Mouse (Mus musculus) brain, embryonic 14.5 days (tissue): ENCODE data around the gene Tead1. TPM values are rescaled to one million over a fixed set of nuclear protein-coding genes. Genes with fewer than 3 reads are reported as not detected.
A peak's percentile ranks its signal among the peaks of the same experiment; 100 is the strongest.

Experiments
- DNase-seq: peaks from one replicate; pipeline ENCODE4 v3.0.0-alpha.2; 2011; ENCODE audit warnings: low read depth
- CTCF ChIP-seq: fragments of 200-500 bp; IDR thresholded peaks from 2 replicates; pipeline ENCODE4 v1.5.1; 2012; ENCODE audit warnings: inconsistent platforms, mild to moderate bottlenecking, moderate library complexity, borderline replicate concordance; ENCODE audit not compliant: insufficient read depth, insufficient read length; ENCODE audit errors: extremely low read depth
- POLR2A ChIP-seq: fragments of 200-500 bp; IDR thresholded peaks from 2 replicates; pipeline ENCODE4 v1.6.1; 2012; ENCODE audit warnings: mild to moderate bottlenecking, inconsistent platforms, borderline replicate concordance; ENCODE audit not compliant: poor library complexity, insufficient read depth, insufficient read length, severe bottlenecking; ENCODE audit errors: extremely low read depth
- polyA plus RNA-seq: library from polyadenylated mRNA; depleted of rRNA; stranded (reverse); fragments of >200 nt; gene quantifications from 2 replicates; pipeline ENCODE4 v1.2.3, GENCODE M21; 2012; rRNA removed

Gene Tead1
- polyA plus RNA-seq = 21.2 and 27.2 TPM in 2 replicates

DNA sequence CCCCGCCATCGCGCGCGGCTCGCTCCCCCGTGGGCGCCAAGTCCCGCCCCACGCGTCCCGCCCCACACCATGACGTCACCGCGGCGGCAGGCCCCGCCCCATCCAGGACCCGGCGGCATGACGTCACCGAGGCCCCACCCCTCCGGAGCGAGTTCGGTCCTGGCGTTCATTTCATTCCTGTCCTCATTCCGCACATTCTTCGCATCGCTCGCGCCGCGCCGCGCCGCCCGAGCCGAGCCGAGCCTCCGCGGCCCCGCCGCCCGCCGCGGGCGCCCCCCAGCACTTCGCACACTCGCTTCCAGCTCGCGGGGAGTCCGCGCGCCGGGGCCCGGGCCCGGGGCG is at the start of gene Tead1:
Gene Tead1, plus strand, starts transcription at position 148 of the 342 bp plus-strand sequence.
- peak; percentile 64; the same call in 1 of the 2 replicates for TF ChIP-seq POLR2A
- no peak for TF ChIP-seq CTCF
- peak; percentile 94 for DNase-seq

DNA sequence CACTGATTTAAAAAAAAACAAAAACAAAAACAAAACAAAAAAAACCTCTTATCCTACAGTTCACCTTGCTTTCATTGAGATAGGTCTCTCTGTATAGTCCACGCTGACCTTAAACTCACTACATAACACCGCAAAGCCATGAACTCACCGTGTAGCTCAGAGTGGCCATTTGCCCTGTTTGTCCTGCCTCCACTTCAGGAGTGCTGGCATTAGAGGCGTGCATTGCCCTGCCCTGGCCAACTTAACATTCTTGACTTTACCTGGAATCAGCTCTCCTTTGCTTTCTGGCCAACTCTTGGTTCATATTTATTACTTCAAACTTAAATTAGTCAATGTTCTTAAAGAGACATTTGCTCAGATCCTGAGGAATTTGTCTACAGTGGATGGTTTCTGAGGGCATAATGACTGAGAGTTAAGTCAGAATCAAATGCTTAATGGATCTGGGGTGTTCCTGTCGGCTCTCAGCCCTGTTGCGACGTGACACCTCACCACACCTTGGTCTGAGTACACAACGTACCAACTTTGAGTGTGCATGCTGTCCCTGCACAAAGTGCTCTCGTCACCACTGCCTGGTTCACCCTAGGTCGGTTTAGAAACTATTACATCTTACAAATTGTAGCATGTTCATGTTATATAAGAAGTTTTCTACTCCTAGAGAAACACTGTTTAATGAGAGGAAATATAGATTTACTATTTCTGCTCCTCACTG is 44.5 kb upstream of the Tead1 start:
- TF ChIP-seq CTCF (no peak), POLR2A (no peak)
- DNase-seq = no peak

DNA sequence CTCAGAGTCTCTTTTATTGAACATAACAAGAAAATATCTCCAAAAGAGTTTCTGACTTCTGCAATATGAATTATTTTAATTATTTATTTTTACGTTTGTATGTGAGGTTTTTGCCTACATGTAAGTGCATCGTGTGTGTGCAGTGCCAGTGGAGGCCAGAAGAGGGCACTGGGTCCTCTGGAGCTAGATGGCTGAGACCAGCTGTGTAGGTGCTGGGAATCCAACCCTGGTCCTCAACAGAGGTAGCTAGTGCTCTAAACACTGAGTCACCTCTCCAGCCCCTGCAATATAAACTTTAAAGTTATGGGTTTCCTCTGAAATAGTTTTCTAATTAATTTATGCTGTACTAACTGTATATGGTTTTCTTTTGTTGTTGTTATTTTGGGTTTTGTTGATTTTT is 43.2 kb upstream of the Tead1 start:
- DNase-seq = no peak
- TF ChIP-seq CTCF (no peak), POLR2A (no peak)

DNA sequence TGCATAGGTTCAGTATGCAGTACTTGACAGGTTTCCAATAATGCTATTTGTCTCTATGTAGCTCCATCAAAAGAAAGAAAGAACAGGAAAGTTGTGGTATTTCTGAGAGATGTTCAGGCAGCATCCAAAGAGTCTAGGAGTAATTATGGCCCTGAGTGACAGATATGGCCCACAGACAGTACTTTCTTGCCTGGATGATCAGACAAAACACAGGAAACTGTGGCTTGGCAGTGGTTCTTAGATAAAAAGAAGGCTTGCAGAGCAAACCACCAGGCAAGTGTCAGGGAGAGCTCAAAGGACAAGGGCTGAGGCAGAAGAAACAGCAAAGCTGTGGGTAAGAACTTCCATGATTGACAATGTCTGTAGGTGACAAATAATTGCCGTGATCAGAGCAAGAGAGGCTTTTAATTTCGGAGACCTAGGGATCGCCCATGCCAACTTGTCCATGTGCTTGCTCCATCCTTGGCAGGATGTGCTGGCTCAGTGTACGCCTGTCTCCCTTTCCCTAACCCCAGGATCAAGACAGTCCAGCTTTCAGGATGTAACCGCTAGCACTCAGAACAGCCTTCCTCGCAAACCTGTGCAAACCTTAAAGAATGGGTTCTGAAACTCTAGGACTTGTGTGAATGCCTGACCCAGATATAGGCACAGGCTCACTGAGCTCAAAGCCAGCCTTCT is 35.1 kb upstream of the Tead1 start:
- DNase-seq = peak; percentile 29
- TF ChIP-seq POLR2A (no peak), CTCF (no peak)

DNA sequence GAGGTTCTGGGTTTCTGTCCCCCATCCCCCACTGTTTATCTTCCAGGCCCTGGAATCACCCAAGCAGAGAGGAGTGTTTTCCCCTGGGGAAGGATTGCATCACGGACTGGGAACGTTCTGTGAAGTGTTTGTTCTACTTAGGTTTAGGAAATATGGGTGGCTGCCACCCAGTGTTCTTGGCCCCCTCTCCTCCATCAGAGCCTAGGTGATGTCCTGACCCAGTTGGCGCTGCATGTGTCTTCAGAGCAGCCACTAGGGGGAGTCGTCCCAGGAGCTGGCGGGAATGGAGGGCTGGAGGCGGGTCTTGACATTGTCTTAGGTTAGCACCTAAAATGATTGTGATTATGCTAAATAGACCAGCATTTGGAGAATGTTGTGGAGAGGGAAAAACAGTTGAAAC is 34.4 kb upstream of the Tead1 start:
- DNase-seq = no peak
- TF ChIP-seq POLR2A (no peak), CTCF (no peak)

DNA sequence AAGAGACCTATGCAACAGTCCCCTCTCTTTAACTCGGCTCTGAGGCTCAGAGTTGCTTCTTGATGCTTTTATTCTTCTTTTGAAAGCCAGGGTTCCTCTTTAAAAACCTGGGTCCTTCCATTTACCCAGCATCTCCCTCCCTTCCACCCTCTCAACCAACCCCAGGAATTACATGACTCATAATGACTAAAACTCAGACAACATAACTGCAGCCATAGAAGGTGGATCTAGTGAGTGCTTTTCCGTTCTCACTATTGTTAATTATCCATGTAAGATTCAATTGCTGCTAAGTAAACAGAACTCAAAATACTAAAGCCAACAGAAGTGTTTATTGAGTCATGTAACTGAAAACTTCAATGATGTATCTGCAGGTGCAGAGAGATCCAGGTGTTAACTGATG is 33.4 kb upstream of the Tead1 start:
- TF ChIP-seq POLR2A (no peak), CTCF (no peak)

DNA sequence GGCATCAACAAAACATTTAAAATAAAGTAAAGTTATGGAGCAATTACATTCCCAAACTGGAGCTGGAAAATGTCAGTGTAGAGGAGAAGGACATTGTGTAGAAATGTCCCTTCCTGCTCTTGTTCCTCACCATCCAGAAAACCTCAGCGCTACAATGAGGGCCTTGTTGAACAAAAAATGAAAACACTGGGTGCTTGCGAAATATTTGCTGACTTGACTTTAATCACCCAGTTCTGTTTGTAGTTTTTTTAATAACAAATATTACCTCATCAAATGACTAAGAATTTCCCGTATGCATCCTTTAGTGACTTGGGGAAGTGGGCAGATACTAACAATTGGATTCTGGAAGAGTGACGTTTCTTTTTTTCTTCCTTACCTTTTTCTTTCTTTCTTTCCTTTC is 31.7 kb upstream of the Tead1 start:
- no peak for TF ChIP-seq POLR2A
- TF ChIP-seq CTCF = no peak
- no peak for DNase-seq

More for the DNA sequence above, 33.4 kb upstream of the Tead1 start:
- DNase-seq = no peak

DNA sequence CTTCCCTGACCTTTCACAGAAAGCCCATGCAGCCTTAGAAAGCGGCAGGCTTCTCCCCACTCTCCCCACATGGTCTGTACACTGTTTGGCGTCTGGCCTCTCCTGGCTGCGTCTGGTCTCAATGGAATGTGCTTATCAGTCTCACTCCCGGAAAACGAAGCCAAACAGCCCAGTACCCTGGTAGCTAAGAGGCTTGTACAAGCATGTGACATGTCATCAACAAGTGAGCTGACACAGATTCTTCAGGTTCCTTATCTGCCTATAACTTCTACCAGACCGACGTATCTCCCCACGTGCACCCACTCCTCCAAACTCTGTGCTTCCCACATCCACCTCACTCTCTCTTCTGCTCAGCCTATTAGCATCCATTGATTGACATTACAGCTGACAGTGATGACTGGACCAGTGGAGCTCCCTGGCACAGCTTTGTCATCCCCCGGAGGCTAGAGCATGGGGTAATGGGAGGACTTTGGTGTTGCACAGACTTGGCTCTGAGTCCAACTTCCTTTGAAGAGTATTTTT is 22.9 kb upstream of the Tead1 start:
- TF ChIP-seq CTCF (no peak), POLR2A (no peak)
- DNase-seq = peak; percentile 31

DNA sequence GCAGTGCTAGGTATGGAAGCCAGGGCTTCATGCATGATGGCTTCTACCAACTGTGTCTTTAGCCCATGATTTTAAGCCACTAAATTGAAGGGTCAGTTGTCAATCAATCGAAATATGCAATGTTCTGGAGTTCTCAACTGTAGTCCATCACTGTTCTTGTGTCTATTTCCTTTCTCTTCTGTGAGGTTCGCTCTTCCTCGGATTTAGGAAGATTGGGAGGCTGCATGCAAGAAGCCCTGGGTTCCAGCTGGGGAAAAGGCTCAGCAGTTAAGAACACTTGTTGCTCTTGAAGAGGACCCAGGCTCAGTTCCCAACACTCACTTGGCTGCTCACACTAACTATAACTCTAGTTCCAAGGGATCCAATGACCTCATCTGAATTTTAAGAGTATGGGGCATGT is 20.2 kb upstream of the Tead1 start:
- no peak for TF ChIP-seq CTCF
- no peak for TF ChIP-seq POLR2A
- no peak for DNase-seq

DNA sequence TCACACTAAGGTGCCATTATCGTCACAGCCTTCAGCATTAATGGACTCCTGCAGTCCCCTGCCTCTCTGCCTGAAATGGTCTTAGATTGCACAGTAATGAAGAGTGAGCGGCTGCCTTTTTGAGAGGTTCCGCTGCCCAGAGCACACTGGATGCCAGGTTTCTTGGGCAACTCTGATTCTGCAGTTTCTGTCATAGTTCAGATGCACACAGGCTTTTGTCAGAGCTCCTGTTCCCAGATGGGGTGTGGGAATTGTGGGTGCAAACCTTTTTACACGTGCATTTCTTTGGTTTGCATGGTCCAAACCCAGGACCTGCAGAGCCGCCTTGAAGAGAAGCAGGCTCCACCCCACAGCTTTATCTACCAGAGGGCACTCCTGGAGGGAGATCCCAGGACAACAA is 19.3 kb upstream of the Tead1 start:
- peak; percentile 43 for DNase-seq
- no peak for TF ChIP-seq CTCF
- TF ChIP-seq POLR2A = no peak

DNA sequence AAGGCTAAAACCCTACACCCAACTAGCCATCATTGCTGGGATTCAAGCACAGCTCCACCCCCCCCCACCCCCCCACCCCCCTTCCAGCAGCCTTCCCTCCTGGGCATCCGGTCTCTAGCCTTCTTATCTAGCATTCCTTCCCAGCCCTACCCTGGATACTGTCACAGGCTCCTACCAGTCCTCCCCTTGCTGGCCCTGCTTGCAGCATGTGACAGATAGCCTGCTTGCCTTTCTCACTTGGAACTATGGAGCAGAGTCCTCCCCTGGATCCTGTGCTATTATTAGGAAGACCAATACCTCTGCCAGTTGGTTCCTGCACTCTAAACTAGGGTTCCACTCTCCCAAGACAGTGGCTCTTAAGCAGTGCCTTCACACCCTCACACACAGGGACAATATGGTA is 18.8 kb upstream of the Tead1 start:
- TF ChIP-seq POLR2A = no peak
- no peak for DNase-seq
